Mouse (Mus musculus) frontal cortex, adult 2 months (tissue): ENCODE results near the gene Mageb5. TPM values are rescaled to one million over a fixed set of nuclear protein-coding genes. Genes with fewer than 3 reads are reported as not detected.
"Not testable (repeated sequence)": the region's sequence is repeated elsewhere in the genome, so short reads cannot be mapped to it uniquely, and the experiment has no call there.

Source experiments
- DNase-seq, 2 experiments: peaks; one replicate each; pipeline ENCODE4 v3.0.0; 2022; ENCODE audit warnings: low spot score in 1 of 2; ENCODE audit errors: extremely low spot score in 1 of 2
- polyA plus RNA-seq: library from polyadenylated mRNA; depleted of rRNA; stranded (reverse); fragments of >200 nt; gene quantifications from 2 replicates; pipeline ENCODE4 v1.2.3, GENCODE M21; 2012; rRNA removed

Gene Mageb5
- polyA plus RNA-seq = not detected in 2 replicates

GRCm38 (mm10) chrX:91782918-91783317, at the start of gene Mageb5:
TSS of gene Mageb5 (minus strand) at chrX:91783018.
- DNase-seq = not testable (repeated sequence)

DNA sequence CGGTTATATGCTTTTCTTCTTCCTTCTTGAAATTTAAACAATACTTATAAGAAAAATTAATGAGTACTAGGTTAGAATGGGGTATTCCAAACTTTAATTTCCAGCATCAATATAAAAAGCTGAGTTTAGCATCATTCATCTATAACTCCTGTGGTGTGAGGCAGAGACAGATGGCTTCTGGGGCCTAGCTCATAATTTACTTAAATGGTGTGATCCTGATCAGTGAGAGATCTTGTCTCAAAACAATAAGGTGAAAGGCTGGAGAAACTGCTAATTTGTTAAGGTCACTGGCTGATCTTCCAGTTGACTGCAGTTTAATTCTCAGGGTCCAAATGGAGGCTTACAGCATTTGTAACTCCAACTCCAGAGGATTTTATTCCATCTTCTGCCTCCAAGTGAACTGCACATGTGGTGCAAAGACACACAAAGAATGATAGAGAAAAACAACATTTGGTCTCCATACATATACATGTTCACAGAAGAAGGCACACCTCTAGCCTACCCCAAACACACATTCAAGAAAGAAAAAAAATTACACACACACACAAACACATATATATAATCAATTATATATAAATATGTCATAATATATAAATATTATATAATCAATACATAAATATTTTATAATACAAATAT, 23.1 kb downstream of the Mageb5 start:
- not testable (repeated sequence) for DNase-seq

Other genes with a start within 250 kb of the Mageb5 start
- gene 1700084M14Rik, start 207.1 kb downstream of the Mageb5 start, polyA plus RNA-seq = not detected in 2 replicates
- gene Gm14781, start 150.8 kb downstream of the Mageb5 start, polyA plus RNA-seq = not detected in 2 replicates
- not detected in 2 replicates for gene Mageb1, start 233.3 kb upstream of the Mageb5 start, polyA plus RNA-seq